Mouse (Mus musculus) retina, adult 2 months (tissue): ENCODE data around the gene Rplp2.
"Not testable (repeated sequence)": the region's sequence is repeated elsewhere in the genome, so short reads cannot be mapped to it uniquely, and the experiment has no call there.

Experiments
- DNase-seq: peaks from one replicate; pipeline ENCODE4 v3.0.0-alpha.2; 2012; ENCODE audit warnings: low read depth, low spot score

Gene Rplp2

DNA sequence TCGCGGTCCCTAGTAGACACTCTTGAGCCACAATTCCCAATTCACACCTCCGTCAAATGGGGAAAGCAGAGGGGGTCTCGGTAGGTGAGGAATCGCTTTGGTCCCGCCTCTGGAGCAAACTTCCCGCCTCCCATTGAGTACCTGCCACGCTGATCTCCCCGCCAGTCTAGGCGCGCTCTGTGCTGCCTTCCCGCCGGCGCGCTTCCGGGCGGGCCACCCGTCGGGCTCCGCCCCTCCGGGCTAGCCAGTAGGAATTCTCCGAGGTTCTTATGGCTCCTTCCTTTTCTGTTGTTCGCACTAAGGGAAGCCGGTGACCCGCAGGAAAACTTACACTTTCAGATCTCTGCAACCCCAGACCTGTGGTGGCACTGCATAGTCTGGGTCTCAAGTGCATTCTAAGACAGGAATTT, 3.3 kb upstream of the Rplp2 start, which contains the start of gene Pidd1:
Gene Pidd1, minus strand, starts transcription at position 198 of the 410 bp plus-strand sequence.
- no peak for DNase-seq

DNA sequence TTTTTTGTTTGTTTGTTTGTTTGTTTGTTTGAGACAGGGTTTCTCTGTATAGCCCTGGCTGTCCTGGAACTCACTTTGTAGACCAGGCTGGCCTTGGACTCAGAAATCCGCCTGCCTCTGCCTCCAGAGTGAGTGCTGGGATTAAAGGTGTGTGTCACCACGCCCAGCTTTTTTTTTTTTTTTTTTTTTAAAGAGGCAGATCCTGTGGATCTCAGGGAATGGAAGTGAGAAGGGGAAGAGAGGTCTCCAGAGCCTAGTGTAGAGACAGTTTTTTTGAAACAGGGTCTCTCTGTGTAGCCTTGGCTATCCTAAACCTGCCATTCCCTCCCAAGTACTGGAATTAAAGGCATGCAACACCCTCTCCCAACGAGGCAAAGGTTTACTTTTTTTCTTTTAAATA, 796 bp upstream of the Rplp2 start:
- not testable (repeated sequence) for DNase-seq

DNA sequence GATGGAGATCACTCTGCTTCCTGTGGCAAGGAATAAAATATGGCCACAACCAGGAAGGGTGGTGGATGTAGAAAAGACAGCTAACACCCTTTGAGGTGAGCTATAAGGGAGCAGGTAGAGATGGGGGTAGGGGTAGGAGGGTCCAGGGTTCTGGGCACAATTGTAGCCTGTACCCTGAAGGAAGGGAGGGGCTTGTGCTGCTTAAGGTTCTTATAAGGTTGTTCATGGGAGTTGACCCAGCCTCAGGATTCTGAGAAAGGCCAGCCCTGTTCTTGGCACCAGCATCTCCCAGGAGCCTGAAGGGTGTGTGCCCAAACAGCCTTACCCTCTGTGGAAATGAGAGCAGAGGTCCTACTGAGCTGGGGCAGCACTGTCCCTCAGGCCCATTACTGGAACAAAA, 4.8 kb downstream of the Rplp2 start:
- no peak for DNase-seq

DNA sequence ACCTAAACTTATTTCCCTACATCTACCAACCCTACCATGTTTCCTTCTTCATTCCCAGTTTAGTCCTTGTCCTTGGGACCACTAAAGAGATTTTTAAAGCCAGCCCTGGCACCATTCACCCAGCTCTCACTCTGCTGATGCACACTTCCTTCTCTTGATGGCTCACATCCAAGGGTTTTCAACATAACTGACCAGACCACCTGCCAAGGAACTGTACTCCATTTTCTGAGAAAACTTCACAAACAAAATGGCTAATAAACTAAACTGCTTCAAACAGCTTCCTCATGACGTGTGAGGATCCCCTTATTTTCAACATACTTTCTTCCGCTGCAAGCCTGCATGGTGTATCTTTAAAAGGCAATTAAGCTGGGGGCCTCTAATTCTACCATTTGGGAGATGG, 6.5 kb downstream of the Rplp2 start:
- no peak for DNase-seq

DNA sequence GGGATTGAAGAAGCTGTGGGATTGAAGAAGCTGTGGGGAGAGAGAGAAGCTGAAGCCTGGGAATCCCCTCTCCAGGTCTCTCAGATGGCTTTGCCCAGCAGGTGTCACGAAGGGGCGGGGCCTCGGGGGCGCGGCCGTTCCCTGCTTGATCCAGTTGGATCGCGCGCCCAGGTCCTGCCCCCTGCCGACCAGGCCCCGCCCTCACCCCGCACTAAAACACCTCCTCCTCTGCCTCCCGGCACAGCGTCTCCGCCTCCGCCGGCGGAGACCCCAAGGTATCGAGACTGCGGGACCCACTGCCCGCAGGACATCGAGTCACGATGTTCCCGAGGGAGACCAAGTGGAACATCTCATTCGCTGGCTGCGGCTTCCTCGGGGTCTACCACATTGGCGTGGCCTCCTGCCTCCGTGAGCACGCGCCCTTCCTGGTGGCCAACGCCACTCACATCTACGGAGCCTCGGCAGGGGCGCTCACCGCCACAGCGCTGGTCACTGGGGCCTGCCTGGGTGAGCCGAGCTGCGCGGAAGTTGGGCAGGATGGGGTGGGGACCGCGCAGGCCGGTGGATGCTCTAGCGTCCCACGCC, 7.9 kb downstream of the Rplp2 start, which contains the start of gene Pnpla2:
Gene Pnpla2, plus strand, starts transcription at position 232 of the 585 bp plus-strand sequence.
- DNase-seq = peak; percentile 76

DNA sequence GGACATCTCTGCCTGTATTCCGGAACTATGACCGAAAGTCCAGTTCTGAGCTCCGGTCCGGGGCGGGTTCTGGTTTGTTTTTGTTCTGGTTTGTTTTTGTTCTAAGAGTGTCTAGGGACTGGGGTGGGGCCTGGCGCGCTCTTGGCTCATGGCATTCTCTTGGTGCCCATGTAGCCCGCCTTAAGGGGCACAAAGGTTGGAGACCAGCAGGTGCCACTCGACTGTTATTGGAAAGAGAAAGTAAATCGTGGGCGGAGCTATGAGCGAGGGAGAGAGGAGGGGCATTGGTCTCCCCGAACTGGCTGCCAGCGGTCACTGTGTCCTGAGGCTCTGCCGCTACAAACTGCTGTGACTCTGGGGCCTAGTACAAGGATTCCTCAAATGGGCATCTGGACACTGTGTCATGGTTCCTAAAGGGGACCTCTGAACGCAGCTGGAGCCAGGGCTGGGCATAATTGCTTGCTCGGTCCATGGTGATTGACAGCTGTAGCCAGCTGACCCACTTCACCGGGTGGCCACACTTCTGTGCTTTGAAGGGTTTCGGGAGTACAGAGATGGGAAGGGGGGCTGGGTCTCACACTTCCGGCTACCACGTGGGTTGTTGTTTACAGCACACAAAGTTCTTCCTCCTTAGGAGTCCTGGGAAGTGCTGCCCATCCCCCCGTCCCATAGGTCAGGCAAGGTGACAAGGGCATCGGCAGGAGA, 8.6 kb downstream of the Rplp2 start:
- no peak for DNase-seq

DNA sequence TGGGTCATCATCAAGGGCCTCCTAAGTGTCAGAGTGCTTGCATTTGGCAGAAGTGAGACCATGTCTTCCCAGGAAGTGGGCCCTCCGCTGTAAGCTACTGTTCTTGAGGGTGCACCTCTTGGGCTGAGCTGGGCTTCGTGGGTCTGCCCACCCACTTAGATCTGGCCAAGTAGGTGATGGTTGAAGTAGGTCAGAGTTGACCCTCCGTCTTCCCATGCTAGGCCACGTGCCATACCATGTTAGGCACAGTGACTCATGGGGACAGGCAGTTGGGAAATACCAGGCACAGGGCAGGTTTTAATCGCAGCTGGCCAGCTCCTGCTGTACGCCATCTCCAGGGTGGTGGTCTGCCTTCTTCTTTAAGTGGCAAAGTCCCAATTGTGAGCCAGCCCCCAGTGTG, 9.6 kb downstream of the Rplp2 start:
- DNase-seq = no peak

DNA sequence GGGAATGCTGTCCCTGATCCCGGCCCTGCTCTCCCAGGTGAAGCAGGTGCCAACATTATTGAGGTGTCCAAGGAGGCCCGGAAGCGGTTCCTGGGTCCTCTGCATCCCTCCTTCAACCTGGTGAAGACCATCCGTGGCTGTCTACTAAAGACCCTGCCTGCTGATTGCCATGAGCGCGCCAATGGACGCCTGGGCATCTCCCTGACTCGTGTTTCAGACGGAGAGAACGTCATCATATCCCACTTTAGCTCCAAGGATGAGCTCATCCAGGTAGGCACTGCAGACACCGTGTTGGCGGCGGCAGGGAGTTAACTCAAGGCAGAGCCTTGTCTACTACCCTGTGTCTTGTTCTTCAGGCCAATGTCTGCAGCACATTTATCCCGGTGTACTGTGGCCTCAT, 10.1 kb downstream of the Rplp2 start:
- DNase-seq = no peak

DNA sequence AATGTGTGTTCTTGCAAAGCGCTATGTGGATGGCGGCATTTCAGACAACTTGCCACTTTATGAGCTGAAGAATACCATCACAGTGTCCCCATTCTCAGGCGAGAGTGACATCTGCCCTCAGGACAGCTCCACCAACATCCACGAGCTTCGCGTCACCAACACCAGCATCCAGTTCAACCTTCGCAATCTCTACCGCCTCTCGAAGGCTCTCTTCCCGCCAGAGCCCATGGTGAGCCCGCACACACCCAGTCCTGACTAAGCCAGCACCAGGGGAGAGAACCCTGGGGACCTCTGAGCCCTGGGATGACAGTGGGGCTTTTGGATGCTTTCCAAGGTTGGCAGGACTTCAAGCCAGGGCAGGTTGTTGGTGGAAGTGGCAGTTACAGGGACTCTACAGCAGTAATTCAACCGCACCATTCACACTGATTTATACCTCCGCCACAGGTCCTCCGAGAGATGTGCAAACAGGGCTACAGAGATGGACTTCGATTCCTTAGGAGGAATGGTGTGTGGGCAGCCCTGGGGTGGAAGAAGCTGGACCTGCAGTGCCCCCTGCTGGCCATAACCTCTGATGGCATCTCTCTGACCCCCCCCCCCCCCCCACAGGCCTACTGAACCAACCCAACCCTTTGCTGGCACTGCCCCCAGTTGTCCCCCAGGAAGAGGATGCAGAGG, 11.0 kb downstream of the Rplp2 start:
- no peak for DNase-seq

DNA sequence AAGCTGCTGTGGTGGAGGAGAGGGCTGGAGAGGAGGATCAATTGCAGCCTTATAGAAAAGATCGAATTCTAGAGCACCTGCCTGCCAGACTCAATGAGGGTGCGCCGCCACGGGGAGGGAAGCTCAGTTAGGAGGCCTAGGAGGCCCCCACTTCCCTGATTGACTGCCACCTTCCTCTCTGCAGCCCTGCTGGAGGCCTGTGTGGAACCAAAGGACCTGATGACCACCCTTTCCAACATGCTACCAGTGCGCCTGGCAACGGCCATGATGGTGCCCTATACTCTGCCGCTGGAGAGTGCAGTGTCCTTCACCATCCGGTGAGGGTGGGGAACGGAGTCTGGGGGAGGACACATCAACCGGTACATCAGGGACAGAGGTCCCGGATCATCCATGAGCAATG, 11.5 kb downstream of the Rplp2 start:
- no peak for DNase-seq

DNA sequence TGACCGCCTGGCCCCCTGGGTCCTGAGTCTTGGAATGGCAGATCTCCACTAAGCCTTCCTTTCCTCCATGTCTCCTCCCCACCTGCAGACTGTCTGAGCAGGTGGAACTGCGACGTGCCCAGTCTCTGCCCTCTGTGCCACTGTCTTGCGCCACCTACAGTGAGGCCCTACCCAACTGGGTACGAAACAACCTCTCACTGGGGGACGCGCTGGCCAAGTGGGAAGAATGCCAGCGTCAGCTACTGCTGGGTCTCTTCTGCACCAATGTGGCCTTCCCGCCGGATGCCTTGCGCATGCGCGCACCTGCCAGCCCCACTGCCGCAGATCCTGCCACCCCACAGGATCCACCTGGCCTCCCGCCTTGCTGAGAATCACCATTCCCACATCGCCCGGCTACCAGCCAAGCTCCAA, 12.1 kb downstream of the Rplp2 start:
- DNase-seq = no peak

DNA sequence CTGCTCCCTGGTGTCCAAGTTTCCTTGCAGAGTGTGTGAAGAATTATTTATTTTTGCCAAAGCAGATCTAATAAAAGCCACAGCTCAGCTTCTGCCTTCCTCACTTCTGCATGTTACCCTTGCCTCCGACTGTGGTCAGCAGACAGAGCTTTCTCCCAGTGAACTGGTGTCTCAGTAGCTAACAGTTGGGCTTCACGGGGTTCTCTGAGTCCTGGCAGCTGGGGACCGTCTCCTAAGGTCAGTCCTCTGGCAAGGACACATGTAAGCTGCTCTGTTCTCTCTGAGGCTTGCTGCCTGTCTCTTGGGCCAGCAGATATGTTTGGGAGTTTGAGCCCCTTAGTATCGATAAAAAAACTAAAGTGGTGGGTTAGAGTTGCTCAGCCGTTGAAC, 12.8 kb downstream of the Rplp2 start:
- no peak for DNase-seq

DNA sequence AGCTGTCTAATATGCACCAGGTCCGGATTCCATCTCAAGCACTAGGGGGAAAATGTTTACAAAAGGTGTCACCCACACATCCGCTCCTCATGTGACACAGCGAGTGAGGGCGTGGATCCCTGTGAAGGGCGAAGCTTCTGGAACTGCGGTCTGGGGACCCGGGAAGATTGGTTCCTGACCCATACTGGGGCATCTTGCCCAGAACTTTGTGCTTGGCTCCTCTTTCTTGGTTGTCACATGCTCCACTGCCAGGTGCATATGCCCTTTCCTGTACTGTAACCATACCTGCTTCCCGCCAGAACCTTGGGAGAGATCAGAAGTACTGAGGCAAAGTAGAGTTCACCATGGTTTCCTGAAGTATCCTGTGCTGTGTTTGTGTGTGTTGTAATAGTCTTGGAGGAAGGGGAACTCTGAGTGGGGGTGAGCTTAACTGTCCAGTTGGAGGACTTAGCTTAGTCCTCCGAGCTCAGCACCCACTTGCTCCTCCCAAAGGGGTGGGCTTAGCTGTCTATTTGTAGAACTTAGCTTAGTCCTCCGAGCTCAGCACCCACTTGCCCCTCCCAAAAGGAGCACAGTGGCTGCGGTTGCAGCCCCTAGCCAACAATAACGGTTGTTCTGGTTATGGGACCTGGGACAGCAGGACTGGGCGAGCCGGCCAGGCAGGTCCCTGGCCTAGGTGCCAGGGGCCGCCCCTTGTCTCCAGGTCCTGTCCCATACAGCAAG, 13.4 kb downstream of the Rplp2 start, which contains the start of gene Cracr2b:
Gene Cracr2b, plus strand, starts transcription at position 704 of the 723 bp plus-strand sequence.
- no peak for DNase-seq

DNA sequence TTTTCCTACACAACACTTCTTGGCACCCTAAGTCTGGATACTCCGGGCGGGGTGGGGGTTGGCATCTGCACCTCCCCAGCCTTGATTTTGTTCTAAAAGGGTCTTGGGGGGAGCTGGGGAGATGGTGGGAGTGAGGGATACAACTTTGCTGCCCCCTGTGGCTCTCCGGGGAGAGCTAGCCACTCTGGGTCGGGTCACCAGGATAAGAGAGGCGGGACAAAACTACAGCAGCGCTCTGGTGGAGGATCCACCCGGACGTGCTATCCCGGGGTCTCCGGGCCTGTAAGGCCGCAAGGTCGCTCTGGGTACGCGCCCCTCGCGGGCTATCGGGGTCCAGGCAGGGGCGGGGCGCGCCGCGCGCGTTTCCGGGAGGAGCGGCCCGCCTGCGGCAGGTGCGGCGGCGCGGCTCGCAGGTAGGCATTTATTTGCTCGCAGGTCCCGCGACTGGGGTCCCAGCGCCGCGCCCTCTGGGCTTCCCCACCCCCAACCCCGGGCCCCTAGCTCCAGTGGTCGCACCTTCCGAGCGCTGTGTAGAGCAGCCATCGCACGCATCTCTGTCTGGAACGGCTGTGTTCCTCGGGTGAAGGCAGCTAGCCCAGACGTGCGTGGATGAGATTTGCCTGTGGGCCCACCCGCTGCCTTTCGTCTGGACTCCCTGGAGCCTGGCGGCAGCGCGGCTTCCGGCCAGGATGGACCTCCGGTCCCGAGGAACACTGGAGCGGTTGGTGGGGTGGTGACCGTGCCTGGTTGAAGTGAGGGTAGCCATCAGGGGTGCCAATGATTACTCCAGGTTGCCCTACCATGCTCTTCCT, 14.6 kb downstream of the Rplp2 start:
- no peak for DNase-seq

DNA sequence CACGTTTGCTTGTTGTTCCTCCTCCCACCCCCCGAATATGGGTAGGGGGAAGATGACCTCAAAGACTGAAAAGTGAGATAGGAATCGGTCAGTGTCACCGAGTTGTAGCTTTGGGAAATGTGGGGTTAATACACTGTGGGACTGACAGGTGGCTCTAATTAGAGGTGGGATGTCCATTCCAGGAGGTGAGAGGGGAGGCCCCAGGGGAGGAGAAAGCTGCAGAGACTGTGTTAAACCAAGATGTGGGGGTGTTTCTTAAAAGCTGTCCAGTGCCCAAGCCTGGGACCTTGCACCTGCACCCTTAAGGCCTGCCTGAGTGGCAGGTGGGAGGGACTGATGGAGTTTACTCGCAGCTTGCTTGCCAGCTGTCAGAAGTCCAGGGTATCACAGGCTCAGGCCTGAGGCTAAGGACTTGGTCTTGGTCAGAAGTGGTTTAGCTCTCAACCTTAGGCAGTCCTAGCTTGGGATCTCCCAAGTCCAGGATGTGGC, 15.2 kb downstream of the Rplp2 start:
- DNase-seq = no peak

DNA sequence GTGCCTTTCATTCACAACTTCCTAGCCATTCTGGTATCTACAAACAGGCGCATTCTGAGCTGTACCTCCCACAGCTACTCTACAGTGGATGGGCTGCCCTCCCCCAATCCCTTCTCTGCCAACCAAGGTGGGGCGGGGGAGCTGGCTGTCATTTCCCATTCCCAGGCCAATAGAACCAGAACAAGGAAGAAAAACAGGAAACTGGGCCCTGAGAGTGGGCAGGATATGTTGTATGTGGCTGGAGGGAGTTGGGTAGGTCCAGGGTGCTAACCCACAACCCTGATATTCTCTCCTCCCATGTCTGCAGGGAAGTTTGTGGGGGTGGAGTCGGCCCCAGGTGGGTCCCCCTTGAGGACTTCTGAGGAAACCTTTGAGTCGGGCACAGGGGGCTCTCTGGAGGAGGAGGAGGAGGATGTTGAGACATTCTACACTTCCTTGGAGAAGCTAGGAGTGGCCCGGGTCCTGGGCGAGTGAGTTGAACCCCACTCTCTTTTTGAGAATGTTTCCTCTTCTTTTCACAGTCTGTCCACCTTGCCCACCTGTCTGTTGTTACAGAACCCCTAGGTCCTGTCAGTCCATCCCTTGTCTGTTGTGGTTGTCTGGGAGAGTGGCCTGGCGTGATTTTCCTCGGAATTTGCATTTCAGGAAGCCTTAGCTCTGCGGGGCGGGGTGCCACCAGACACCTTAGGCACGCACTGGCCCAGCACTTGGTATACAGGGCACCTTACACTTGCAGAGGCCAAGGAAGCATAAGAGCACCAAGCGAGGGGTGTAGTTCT, 16.8 kb downstream of the Rplp2 start:
- DNase-seq = no peak

DNA sequence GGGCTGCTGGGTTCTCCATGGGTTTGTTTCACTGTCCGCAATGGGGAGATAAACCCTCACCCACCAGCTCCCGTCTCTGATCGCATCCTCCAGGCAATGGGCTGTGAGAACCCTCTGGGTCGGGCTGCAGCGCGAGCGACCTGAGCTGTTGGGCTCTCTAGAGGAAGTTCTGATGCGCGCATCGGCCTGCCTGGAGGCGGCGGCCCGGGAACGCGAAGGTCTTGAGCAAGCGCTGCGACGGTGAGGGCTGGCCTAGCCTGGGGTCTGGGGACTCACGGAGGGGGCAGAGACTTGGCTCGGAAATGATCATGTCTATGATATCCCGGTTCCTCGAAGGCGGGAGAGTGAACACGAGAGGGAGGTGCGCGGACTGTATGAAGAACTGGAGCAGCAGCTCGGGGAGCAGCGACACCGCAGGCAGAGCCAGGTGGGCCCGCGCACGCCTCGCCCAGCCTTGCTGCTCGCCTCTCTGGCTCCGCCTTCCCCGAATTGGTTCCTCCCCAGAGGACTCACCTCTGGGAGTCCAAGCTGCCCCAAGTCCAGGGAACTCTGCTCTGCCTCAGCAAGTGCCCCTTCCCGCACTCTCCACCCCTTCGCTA, 17.5 kb downstream of the Rplp2 start:
- DNase-seq = no peak

DNA sequence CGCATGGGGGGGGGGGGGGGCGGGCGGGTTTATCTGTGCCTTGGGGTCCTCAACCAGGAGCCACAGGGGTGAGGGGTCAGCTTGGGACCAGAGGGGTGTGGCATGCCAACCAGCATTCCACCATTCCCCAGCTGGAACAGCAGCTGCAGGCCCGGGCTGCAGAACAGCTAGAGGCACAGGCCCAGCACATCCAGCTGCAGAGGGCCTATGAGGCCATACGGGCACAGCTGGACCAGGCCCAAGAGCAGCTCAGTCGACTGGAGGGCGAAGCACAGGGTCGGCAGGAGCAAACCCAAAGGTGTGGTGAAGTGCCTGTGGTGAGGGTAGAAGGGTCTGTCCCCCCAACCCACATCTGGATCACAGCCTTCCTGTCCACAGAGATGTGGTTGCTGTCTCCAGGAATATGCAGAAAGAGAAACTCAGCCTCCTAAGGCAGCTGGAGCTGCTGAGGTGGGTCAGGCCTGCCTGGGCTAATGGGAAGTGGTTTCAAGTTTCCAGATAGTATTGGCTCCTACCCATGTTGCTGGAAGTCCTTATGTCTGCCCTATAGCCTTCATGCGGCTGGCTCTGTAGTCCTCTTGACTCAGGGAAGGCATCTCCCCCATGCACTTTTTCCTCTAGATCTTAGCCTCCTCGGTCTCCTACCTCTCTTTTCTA, 18.3 kb downstream of the Rplp2 start:
- DNase-seq = no peak

DNA sequence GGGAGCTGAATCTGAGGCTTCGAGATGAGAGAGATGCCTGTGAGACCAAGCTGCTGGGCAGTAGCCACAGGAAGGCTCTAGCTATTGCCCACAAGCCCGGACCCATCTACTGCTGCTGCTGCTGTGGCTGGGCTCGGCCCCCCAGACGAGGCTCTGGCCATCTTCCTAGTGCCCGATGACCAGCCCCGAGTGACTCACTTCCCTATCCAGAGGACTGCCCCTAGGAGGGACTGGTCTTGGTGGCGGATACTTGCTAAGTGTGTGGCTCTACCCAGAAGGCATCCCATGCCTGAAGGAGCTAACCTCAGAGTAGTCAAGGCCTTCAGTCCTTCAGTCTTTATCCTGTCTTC, 18.9 kb downstream of the Rplp2 start:
- no peak for DNase-seq
